Mouse (Mus musculus): Measurements from ENCODE around the gene Tfip11.

- TF ChIP-seq POLR2A (IDR thresholded peaks at IDR 0.05; ENCODE audit: control insufficient read depth, low read depth, low read length) (no peak), CTCF (IDR thresholded peaks at IDR 0.05; ENCODE audit: control insufficient read depth, insufficient read depth, insufficient replicate concordance, low read depth, low read length) (no peak)
These were observed 46.0 kb upstream of the Tfip11 start for GRCm38 (mm10) chr5:112280151-112280550.
